Mouse (Mus musculus) embryonic facial prominence, embryonic 11.5 days (tissue): ENCODE measurements at regions not wholly inside any gene's neighbourhood (a gene's known extent, or its start where the extent isn't known, plus 50 kb on each side); places are given as distances from the start of the nearest gene placed in this dataset.
A peak's percentile ranks its signal among the peaks of the same experiment; 100 is the strongest.

Source experiments
- ATAC-seq: fragments of 200-750 bp; cut with Nextera tagmentation; replicated peaks from 2 replicates; pipeline ENCODE4 v1.8.0; 2017; ENCODE audit warnings: low read depth; ENCODE audit not compliant: insufficient number of reproducible peaks, low FRiP score, low TSS enrichment
- DNase-seq: peaks from one replicate; pipeline ENCODE4 v3.0.0-alpha.2; 2015; ENCODE audit warnings: low spot score
- H3K27ac ChIP-seq: fragments of 300-500 bp; sonication (generic); replicated peaks from 2 replicates; pipeline ENCODE4 v1.5.1; 2014; ENCODE audit warnings: mild to moderate bottlenecking, low read depth, low read length, control low read depth
- H3K27me3 ChIP-seq: fragments of 300-500 bp; sonication (generic); 2 replicates; pipeline ENCODE4 v1.6.1; 2014; ENCODE audit warnings: mild to moderate bottlenecking, low read length, moderate library complexity, mixed read lengths; ENCODE audit not compliant: control insufficient read depth, insufficient read depth
- H3K36me3 ChIP-seq: fragments of 300-500 bp; sonication (generic); replicated peaks from 2 replicates; pipeline ENCODE4 v1.6.1; 2014; ENCODE audit warnings: low read depth, mild to moderate bottlenecking, low read length, moderate library complexity, mixed read lengths; ENCODE audit not compliant: control insufficient read depth, insufficient read depth
- H3K4me1 ChIP-seq: fragments of 300-500 bp; sonication (generic); 2 replicates; pipeline ENCODE4 v1.6.1; 2014; ENCODE audit warnings: low read length, mixed read lengths; ENCODE audit not compliant: control insufficient read depth, insufficient read depth
- H3K4me2 ChIP-seq: fragments of 300-500 bp; sonication (generic); 2 replicates; pipeline ENCODE4 v1.6.1; 2014; ENCODE audit warnings: low read depth, mild to moderate bottlenecking, control low read depth, low read length, moderate library complexity
- H3K4me3 ChIP-seq: fragments of 300-500 bp; sonication (generic); 2 replicates; pipeline ENCODE4 v1.5.1; 2014; ENCODE audit warnings: low read depth, low read length, control low read depth
- H3K9ac ChIP-seq: fragments of 300-500 bp; sonication (generic); replicated peaks from 2 replicates; pipeline ENCODE4 v1.6.1; 2014; ENCODE audit warnings: mild to moderate bottlenecking, control low read depth, low read length
- H3K9me3 ChIP-seq: fragments of 300-500 bp; sonication (generic); replicated peaks from 2 replicates; pipeline ENCODE4 v1.6.1; 2016; ENCODE audit warnings: mild to moderate bottlenecking, low read length, inconsistent platforms, mixed read lengths; ENCODE audit not compliant: control insufficient read depth
- WGBS: fragments of 180-500 bp; shearing (Covaris S2); extraction: QIAGEN DNeasy Blood & Tissue Kit; methylation state at CpG from one replicate; pipeline ENCODE4 v1.1.7; 2014; 5-methylcytosine and 5-hydroxymethylcytosine counted together

DNA sequence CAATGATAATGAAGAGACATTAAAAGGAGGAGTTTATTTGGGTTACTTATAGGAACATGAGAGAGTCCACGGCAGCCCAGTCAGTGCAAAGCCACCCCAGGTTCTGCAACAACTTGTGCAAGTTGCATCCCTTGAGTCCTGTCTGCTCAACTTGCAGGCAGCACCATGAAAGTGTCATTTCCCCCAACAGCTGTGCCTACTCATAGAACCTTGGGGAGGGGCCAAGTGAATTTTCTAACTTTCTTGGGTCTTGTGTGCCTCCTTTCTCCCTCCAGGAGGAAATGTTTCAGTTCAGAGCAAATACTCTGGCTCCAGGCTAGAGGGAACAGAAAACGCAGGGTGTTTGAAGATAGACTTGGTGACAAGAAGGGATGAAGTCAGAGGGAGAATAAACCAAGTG, 204.5 kb upstream of the Mocs1 start:
- DNase-seq (no peak), ATAC-seq (no peak)
- Histone ChIP-seq H3K4me1 (no peaks in the 10 kb centered on the region), H3K36me3 (no peaks in the 10 kb centered on the region), H3K4me3 (no peak overlapping the region), H3K27me3 (no peaks in the 10 kb centered on the region), H3K9me3 (no peaks in the 10 kb centered on the region), H3K27ac (no peak overlapping the region), H3K4me2 (no peak overlapping the region), H3K9ac (no peak overlapping the region)
- WGBS, result 95% methylated on average over 2 of the region's 2 CpGs

- Histone ChIP-seq H3K4me3 (no peak overlapping the region), H3K27ac (no peak overlapping the region), H3K4me1 (no peaks in the 10 kb centered on the region), H3K27me3 (no peaks in the 10 kb centered on the region), H3K9ac (no peak overlapping the region), H3K9me3 (no peaks in the 10 kb centered on the region), H3K4me2 (no peak overlapping the region), H3K36me3 (no peaks in the 10 kb centered on the region)
- ATAC-seq (no peak), DNase-seq (no peak)
- WGBS, result 82% methylated on average over 9 of the region's 9 CpGs
Observed at GRCm38 (mm10) chr17:49225255-49226015, 202.7 kb upstream of the Mocs1 start.

- Histone ChIP-seq H3K4me1 (no peaks in the 10 kb centered on the region), H3K4me2 (no peak overlapping the region), H3K9me3 (no peaks in the 10 kb centered on the region), H3K9ac (no peak overlapping the region), H3K27me3 (no peaks in the 10 kb centered on the region), H3K36me3 (no peaks in the 10 kb centered on the region), H3K27ac (no peak overlapping the region), H3K4me3 (no peak overlapping the region)
- no peak for DNase-seq
- ATAC-seq, result no peak
- WGBS, result 86% methylated on average over 6 of the region's 6 CpGs
Observed at GRCm38 (mm10) chr17:49226016-49226400, 202.2 kb upstream of the Mocs1 start.

DNA sequence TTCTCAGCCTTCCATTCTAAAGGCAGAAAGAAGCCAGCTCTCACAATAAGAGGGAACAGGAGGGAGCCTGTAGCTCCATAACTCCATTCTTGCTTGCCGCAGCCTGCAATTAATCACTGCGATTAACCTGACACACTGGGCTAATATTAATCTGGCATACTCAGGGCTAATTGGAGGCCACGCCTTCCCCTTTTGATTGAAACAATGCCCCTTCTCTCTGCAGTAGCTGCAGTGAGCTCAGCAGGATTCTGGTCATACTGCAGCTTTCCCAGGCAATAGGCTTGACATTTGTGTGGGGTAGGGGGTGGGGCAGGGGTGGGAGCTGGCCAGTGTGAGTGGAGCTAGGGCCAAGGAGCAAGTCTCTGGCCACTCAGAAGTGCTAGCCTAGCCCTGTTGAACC, 196.9 kb upstream of the Mocs1 start:
- H3K4me1 ChIP-seq, result no peaks in the 10 kb centered on the region; the same call in 1 of the 2 replicates
- 26% methylated on average over 3 of the region's 3 CpGs for whole genome bisulfite sequencing
- DNase-seq (peak; percentile 20), ATAC-seq (no peak)
- no peak overlapping the region for H3K4me3 ChIP-seq
- no peak overlapping the region for H3K4me2 ChIP-seq
- no peaks in the 10 kb centered on the region for H3K36me3 ChIP-seq
- H3K27ac ChIP-seq, result no peak overlapping the region
- H3K27me3 ChIP-seq, result no peaks in the 10 kb centered on the region
- H3K9ac ChIP-seq, result no peak overlapping the region
- no peaks in the 10 kb centered on the region for H3K9me3 ChIP-seq

GRCm38 (mm10) chr17:49240097-49240496, 188.1 kb upstream of the Mocs1 start:
- Histone ChIP-seq H3K4me2 (no peak overlapping the region), H3K9ac (no peak overlapping the region), H3K27me3 (no peaks in the 10 kb centered on the region), H3K4me1 (no peaks in the 10 kb centered on the region), H3K27ac (no peak overlapping the region), H3K36me3 (no peaks in the 10 kb centered on the region), H3K9me3 (no peaks in the 10 kb centered on the region), H3K4me3 (no peak overlapping the region)
- ATAC-seq (no peak), DNase-seq (no peak)

DNA sequence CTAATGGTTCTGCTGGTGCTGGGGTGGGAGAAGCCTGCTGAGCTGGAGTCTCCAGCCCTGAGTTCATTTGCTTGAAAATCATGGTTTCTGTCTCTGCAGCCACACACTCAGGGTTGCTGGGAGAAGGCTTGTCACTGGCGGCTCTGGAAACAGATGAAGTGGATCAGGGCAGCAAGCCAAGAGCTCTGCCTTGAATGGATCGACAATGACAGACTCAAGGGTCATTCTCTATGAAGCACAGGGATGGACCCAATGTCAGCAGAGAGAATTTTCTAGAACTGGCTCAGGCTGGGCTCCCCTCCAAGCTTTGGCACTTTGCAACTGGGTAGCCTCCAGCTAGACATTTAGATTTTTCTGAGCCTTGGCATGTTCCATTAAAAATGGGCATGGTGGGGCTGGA, 184.7 kb upstream of the Mocs1 start:
- H3K9ac ChIP-seq, result no peak overlapping the region
- WGBS, result 83% methylated on average over 2 of the region's 2 CpGs
- no peaks in the 10 kb centered on the region for H3K36me3 ChIP-seq
- no peak overlapping the region for H3K4me2 ChIP-seq
- DNase-seq (no peak), ATAC-seq (no peak)
- no peaks in the 10 kb centered on the region for H3K27me3 ChIP-seq
- no peak overlapping the region for H3K27ac ChIP-seq
- H3K9me3 ChIP-seq, result no peaks in the 10 kb centered on the region
- no peak overlapping the region for H3K4me3 ChIP-seq
- no peaks in the 10 kb centered on the region for H3K4me1 ChIP-seq

DNA sequence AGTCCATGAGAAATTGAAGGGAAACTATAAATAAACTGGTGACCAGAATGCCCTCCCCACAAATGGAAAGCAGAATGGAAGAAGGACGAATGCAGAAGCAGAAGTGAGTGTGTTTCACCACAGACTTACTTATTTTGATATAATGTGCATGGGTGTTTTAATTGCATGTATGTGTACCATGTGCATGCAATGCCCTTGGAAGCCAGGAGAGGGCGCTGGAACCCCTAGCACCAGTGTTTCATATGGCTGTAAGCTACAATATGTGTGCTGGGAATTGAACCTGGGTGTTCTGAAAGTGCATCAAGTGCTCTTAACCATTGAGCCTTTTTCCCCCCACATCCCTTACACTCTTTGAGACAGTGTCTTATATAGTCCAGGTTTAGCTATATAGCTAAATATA, 183.1 kb upstream of the Mocs1 start:
- no peaks in the 10 kb centered on the region for H3K27me3 ChIP-seq
- no peaks in the 10 kb centered on the region for H3K9me3 ChIP-seq
- H3K4me2 ChIP-seq, result no peak overlapping the region
- 59% methylated on average over 2 of the region's 2 CpGs for WGBS
- no peaks in the 10 kb centered on the region for H3K36me3 ChIP-seq
- DNase-seq, result no peak
- H3K4me1 ChIP-seq, result no peaks in the 10 kb centered on the region
- H3K27ac ChIP-seq, result no peak overlapping the region
- no peak overlapping the region for H3K4me3 ChIP-seq
- ATAC-seq, result no peak
- no peak overlapping the region for H3K9ac ChIP-seq

DNA sequence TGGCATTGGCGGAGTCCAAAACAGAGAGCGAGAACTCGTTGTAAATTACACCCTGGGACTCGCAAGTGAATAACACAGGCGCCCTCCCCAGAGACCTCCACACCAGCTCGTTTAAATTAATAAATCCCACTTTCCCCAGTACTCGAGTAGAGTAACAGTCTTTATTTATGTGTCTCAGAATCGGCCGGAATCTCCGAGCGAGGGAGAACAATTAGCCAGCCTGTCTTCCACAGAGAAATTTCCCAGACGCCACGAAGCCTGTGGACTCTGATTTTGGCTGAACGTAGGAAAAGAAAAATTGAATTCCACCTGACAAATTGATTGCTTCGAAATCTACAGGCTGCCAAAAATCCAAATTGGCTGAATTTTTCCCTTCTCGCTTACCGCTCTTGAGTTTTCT, 180.9 kb upstream of the Mocs1 start:
- no peak overlapping the region for H3K27ac ChIP-seq
- no peak for ATAC-seq
- H3K9me3 ChIP-seq, result no peaks in the 10 kb centered on the region
- WGBS, result 64% methylated on average over 17 of the region's 17 CpGs
- H3K9ac ChIP-seq, result no peak overlapping the region
- H3K4me1 ChIP-seq, result no peaks in the 10 kb centered on the region
- no peak overlapping the region for H3K4me2 ChIP-seq
- H3K36me3 ChIP-seq, result no peaks in the 10 kb centered on the region
- no peaks in the 10 kb centered on the region for H3K27me3 ChIP-seq
- DNase-seq, result peak; percentile 5
- no peak overlapping the region for H3K4me3 ChIP-seq
